Mouse (Mus musculus): Measurements from ENCODE around the gene Tmod1.

Gene Tmod1

DNA sequence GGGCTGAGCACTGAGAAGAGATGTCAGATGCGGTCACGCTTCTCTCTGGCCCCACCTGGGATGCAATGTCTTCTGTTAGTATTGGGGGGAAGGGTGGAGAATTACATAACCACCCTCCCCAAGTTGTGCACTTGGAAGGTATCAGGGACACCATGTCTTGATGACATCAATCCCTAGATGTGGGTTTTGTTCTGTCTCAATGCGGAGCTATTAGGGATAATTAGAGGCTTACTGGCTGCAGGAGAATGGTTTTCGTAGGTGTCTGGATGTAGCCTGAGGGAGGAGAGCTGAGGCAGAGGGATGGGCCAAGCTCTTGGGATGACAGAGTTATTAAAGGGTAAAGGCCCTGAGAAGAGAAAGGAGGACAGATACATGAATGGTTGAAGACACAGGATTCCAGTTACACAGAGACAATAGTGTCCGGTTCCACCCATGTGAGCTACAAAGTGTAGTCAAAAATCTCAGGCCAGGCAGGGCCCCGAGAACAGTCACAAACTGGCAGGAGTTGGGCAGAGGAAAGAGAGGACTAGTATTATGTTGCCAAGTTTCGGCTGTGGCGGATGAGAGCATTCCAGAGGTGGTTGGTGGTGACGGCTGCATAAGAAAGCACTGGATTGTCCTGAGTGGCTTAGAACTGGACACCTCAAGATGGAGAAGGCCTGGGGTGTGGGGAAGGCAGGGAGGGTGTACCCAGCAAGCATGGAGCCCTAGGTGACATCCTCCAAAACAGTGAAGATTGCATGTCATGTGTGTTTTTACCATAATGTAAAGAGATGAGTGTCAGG, 14.8 kb downstream of the Tmod1 start:
- no peak for DNase-seq (ENCODE audit: low read depth)

DNA sequence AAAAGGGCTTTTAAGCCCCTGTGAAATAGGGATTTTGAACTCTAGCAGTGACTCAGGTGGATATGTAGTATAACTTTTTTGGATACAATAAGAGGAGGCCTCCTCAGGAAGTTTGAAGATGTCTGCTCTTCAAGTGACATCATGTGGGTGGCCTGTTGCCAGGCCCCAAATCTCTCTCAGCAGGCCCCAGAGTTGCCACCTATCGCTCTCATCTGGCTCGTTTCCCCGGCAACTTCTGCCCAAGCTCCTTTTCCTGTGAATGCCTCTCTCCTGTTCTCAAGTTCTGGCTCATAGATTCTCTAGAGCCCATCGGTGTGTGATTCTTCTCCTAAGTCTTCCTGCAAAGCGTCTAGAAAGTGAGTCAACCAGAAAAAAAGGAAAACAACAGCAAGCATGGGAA, 17.4 kb downstream of the Tmod1 start:
- DNase-seq (ENCODE audit: low read depth): no peak

GRCm38 (mm10) chr4:46061259-46061962, 22.7 kb downstream of the Tmod1 start:
- DNase-seq (ENCODE audit: low read depth): no peak

DNA sequence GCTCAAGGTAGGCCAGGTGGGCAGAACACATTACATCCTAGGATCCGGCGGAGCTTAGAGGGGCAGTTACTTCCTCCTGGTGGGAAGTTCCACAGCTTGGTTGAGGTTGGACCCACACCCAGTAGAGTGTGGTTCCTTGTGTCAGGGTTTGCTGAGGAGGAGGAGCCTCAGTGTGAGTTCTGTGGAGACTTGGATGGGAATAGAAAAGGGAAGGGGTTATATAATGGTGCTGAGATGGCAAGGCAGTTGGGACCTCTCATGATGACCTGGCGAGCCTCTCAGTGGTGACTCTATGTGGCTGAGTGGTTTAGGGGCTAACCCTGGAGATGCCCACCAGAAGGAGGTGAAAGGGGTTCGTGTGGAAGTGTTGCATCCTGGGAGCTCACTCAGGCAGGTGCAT, 25.1 kb downstream of the Tmod1 start:
- DNase-seq (ENCODE audit: low read depth): no peak

- DNase-seq (ENCODE audit: low read depth): peak; percentile 68
Measured at GRCm38 (mm10) chr4:46064263-46064662, 25.5 kb downstream of the Tmod1 start.

DNA sequence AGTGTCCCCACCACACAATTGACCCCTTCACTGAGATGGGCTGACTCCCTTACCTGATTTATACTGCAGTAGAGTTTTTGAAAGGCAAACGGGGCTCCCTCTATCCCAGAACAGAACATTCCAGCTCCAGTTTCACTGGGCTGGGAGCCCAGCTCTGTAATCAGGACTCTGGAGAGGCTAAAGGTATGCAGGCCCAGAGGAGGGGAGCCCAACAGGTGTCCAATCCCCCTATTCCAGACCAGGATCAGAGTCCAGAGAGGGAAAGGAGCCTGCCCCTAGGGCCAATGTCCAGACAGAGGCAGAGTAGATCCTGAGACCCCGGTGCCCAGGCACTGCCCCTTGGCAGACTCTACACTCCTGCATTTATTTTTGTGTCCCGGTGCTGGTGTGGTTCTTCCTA, 26.2 kb downstream of the Tmod1 start:
- peak; percentile 52 for DNase-seq (ENCODE audit: low read depth)

DNA sequence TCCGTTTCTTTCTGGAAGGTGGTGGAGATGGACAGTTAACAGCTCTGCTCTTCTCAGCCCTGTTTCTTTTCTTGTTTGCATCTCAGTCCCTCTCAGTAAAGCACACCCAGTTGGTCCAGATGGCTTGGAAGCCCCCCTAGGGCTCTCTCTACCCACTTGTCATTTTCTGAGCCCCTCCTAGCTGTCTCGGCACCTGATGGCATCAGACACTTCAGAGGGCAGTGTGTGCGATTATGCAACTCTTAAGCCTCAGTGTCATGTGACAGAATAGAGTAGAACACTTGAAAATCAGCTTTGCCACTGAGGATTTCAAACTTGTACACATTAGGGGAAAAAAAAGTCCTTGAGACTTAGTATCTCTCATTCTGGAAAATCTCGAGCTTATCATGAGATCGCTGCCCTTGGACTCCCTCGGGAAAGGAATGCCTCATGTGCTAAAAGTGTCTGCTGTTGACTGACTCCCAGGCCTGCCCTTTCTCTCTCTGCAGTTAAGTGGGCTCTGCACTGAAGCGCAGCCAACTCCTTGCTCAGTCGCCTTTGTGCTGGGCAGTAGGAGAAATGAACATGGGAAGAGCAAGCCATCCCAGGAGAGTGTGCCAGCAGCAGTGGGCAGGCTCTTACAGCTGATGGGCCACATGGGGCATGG, 27.1 kb downstream of the Tmod1 start:
- peak; percentile 37 for DNase-seq (ENCODE audit: low read depth)

DNA sequence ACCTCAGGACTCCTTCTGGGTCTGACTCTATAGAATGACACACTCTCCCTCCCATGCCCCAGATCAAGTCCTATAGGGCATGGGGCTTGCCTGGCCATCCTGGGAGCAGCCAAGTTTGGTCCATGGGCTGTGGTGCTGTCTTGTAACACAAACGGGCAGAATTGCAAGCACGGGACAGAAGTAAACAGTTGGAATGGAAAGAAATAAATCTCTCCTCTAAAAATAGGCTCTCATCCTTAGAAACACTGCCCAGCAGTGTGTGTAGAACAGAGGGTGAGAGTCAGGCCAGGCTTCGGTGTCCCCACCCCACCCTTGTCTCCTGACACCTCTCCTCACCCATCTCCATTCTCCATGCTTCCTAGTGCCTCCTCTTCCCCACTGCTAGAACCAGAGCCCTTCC, 29.3 kb downstream of the Tmod1 start:
- no peak for DNase-seq (ENCODE audit: low read depth)

GRCm38 (mm10) chr4:46068573-46068972, 29.8 kb downstream of the Tmod1 start:
- DNase-seq (ENCODE audit: low read depth): no peak

DNA sequence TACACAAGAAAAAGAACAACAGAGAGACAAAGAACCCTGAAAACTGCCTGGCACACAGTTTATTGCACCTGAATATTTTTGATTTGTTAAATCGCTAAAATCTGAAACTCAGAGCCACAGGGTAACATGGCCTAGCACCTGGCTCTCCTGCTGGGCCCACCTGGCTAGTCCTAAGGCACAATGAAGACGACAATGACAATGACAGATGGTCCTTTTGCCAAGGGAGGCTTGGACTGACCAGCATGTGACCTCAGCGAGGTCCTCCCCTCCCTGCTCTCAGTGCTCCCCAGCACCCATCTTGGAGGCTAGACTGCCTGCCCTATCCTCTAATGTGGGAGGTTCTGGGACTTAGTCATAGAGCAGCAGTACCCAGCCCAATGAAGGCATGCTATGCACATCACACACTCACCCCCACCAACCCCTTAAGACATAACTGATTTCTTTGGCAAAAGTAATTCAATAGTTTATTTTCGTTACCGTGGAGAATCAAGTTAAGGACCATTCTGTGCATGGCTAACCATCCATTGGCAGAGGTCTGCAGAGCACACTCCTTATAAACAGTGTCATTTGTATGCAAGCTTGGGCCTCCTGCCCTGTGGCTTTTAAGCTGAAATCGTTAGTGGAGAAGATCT, 31.2 kb downstream of the Tmod1 start:
- no peak for DNase-seq (ENCODE audit: low read depth)

- DNase-seq (ENCODE audit: low read depth): no peak
Measured at GRCm38 (mm10) chr4:46072631-46073030, 33.9 kb downstream of the Tmod1 start.

DNA sequence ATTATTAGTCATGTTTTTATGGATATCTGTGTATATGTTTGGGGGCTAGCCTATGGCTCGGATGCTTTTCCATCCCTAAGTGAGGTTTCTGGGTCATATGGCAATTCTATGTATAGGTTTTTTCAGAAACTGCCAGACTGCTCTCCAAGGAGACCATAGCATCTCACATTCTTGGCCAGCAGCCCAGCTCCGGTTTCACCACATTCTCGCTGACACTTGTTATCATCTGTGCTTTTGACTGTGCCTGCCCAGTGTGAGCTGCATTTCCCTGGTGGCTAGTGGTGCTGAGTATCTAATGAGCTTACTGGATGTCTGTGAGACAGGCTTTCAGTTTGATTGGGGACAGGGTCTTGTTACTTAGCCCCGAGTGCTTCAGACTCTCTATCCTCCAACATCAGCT, 35.0 kb downstream of the Tmod1 start:
- peak; percentile 83 for DNase-seq (ENCODE audit: low read depth)

GRCm38 (mm10) chr4:46075664-46076063, 36.9 kb downstream of the Tmod1 start:
- no peak for DNase-seq (ENCODE audit: low read depth)

DNA sequence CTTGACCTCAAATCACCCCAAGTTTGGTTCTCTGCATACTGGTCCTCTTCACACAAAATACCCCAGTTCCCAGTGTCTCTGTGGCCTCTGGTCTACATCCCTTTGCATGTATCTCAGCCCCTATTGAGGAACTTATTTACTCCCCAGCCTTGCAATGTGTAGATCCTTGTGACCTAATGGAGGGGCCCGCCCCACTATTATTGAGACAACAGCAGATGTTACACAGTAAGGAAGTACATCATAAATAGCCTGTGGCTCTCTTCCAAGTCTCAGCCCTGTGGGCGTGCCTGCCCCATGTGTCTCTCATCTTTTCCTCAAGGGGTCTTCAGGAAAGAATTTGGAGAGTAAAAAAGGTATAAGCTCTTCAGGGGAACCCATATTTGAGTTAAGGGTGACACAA, 38.2 kb downstream of the Tmod1 start:
- peak; percentile 35 for DNase-seq (ENCODE audit: low read depth)

GRCm38 (mm10) chr4:46080261-46080660, 41.5 kb downstream of the Tmod1 start:
- DNase-seq (ENCODE audit: low read depth): peak; percentile 68

DNA sequence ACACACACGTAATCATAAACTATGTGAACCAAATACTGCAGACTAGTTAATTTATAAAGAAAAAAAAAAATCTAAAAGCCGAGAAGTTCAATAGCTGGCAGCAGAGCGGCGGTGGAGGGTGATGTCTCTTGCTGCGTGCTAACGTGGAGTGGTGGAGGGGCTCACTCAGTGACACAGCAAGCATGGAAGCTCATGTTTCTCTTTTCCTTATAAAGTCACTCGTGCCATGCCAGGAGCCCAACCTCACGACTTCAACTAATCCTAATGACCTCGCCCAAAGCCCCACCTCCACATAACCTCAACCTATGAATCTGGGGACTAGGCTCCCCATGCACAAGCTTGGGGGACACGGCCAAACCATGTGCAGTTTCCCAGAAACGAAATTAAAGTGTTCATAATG, 43.8 kb downstream of the Tmod1 start:
- no peak for DNase-seq (ENCODE audit: low read depth)

- DNase-seq (ENCODE audit: low read depth): no peak
Measured at GRCm38 (mm10) chr4:46084416-46085172, 45.9 kb downstream of the Tmod1 start.

GRCm38 (mm10) chr4:46085223-46085811, 46.6 kb downstream of the Tmod1 start:
- no peak for DNase-seq (ENCODE audit: low read depth)

DNA sequence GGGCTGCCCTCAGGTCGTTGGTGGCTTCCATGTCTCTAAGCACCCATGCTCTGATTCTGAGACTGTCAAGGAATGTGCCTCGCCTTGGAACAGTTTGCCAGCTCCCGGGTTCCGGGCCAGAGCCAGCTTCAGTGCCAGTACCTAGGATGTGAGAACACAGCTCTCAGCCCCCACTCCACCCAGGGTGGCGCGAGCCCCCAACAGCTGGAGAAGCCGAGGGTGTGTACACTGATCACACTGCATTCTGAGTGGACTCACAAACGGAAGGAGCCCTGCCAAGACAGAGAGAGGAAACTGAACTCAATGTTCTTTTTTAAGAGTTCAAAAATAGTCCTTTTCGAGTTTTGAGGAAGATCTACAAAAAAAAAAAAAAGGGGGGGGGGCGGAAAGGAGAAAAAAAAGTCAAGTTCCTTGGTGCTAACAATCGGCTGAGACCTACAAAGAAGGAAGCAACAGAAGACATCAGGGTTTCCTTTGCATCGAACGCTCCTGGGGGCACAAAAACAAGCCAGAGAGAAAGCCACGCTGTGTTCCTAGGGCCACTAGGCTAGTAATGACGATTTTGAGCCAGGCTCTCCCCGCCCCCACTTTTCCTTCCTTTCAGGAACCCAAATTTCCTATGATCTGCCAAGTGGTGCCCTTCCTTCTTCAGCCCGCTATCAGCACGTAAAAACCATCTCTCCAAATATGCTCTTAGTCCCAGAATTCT, 48.1 kb downstream of the Tmod1 start:
- DNase-seq (ENCODE audit: low read depth): no peak

DNA sequence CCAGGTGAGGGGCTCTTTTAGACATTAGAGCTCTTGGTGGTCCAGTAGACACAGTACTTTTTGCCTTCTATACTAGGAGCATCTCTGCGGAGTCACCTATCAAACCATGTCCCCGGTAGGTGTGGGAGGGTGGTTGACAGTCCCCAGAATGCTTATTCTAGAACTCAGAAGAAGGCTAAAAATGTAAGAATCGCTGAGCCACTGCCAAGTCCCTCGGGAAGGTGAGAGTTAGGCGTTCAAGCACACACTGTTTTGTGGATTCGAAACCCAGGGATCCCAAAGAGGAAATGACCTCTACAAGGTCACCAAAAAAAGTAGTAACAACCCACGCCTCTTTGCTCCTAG, 48.7 kb downstream of the Tmod1 start:
- no peak for DNase-seq (ENCODE audit: low read depth)

DNA sequence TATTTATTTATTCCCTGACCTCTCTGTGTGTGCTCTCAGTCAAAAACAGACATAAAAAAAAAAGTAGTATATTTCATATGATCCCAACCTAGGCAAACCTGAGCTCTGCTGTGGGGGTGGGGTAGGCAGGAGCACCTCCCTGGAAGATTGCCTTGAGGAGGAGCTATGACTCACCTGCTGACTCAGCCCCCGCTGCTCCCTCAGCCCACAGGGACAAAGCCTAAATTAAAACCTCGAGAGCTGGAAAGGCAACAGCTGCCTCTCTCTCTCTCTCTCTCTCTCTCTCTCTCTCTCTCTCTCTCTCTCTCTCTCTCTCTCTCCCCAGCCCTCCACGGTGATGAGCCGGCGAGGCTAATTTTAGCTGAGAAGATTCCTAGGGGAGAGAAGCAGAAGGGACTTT, 49.1 kb downstream of the Tmod1 start:
- peak; percentile 90 for DNase-seq (ENCODE audit: low read depth)

Measured in NIH3T3 (cell line).